Mouse (Mus musculus): Measurements from ENCODE around the gene Znrf4.

- no peak for TF ChIP-seq CTCF (IDR thresholded peaks at IDR 0.05; ENCODE audit: low read depth, low read length)
- no peak for TF ChIP-seq POLR2A (IDR thresholded peaks at IDR 0.05; ENCODE audit: insufficient read depth, low read length)
- no peak for TF ChIP-seq EP300 (IDR thresholded peaks at IDR 0.05; ENCODE audit: insufficient read depth, low read depth, low read length)
Measured at GRCm38 (mm10) chr17:56485118-56485517, 27.1 kb downstream of the Znrf4 start.
